Mouse (Mus musculus): ENCODE data around the gene Ypel2. TPM values are rescaled to one million over a fixed set of nuclear protein-coding genes. Genes with fewer than 3 reads are reported as not detected.

Gene Ypel2
- polyA plus RNA-seq, 1 experiment = 4.7 TPM

- 42% methylated on average over 8 of the region's 8 CpGs for WGBS
- Histone ChIP-seq H3K27ac (ENCODE audit: control insufficient read depth, insufficient read depth, low read depth, low read length, poor library complexity) (no peak overlapping the region), H3K4me1 (ENCODE audit: control insufficient read depth, insufficient read depth, low read length) (no peaks in the 10 kb centered on the region), H3K4me3 (replicated peaks; ENCODE audit: control insufficient read depth, low read depth, low read length) (no peak overlapping the region)
- TF ChIP-seq CTCF (IDR thresholded peaks at IDR 0.05; ENCODE audit: control insufficient read depth, insufficient read depth, low read length) (no peak), POLR2A (IDR thresholded peaks at IDR 0.05; ENCODE audit: borderline replicate concordance, control insufficient read depth, low read depth, low read length) (no peak)
These were observed 48.4 kb downstream of the Ypel2 start for GRCm38 (mm10) chr11:86945058-86945457.

DNA sequence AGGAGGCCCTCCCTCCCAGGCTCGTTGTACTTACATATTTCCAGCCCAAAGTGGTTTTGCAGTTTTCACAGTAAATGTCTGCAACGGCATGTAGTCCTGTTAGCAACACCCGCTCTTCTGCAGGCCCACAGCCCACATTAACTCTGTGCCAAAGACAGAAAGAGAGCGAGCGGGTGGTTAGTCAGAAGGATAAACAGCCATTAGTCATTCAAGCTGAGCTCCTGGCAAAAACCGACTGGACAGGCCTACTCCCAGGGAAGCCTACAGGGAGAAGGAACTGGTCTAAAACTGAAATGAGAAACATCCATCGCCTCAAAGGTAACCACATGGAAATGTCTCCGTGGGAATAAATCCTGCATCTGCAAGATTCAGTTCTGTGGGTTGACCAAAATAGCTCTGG lies 49.0 kb downstream of the Ypel2 start:
- H3K27ac ChIP-seq (ENCODE audit: control insufficient read depth, insufficient read depth, low read depth, low read length, poor library complexity) = no peak overlapping the region

DNA sequence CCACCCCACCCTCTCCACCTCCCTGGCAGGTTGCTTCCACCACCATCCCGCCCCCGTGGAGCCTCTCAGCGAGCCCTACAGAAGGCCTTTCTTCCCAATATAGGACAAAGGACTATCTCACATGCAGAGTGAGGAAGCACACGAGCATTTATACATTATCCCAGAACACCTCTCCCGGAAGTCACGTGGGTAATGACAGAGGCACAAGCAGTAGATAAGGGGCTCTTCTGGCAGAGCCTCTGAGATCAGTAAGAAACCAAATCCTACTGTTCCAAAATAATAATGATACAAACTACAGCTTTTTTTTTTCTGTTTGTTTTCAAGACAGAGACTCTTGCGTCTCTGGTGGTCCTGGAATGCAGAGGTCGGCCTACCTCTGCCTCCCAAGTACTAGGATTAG lies 51.6 kb downstream of the Ypel2 start:
- TF ChIP-seq POLR2A (IDR thresholded peaks at IDR 0.05; ENCODE audit: borderline replicate concordance, control insufficient read depth, low read depth, low read length) (no peak), CTCF (IDR thresholded peaks at IDR 0.05; ENCODE audit: control insufficient read depth, insufficient read depth, low read length) (no peak)
- no peak overlapping the region for H3K4me3 ChIP-seq (replicated peaks; ENCODE audit: control insufficient read depth, low read depth, low read length)
- WGBS = 86% methylated on average over 8 of the region's 8 CpGs
- no peaks in the 10 kb centered on the region for H3K4me1 ChIP-seq (ENCODE audit: control insufficient read depth, insufficient read depth, low read length)
- no peak overlapping the region for H3K27ac ChIP-seq (ENCODE audit: control insufficient read depth, insufficient read depth, low read depth, low read length, poor library complexity)

More for the DNA sequence above, 49.0 kb downstream of the Ypel2 start:
- H3K4me1 ChIP-seq (ENCODE audit: control insufficient read depth, insufficient read depth, low read length) = no peaks in the 10 kb centered on the region
- 77% methylated on average over 8 of the region's 8 CpGs for WGBS
- no peak for TF ChIP-seq POLR2A (IDR thresholded peaks at IDR 0.05; ENCODE audit: borderline replicate concordance, control insufficient read depth, low read depth, low read length)
- no peak for TF ChIP-seq CTCF (IDR thresholded peaks at IDR 0.05; ENCODE audit: control insufficient read depth, insufficient read depth, low read length)
- no peak overlapping the region for H3K4me3 ChIP-seq (replicated peaks; ENCODE audit: control insufficient read depth, low read depth, low read length)

- no peaks in the 10 kb centered on the region for H3K4me1 ChIP-seq (ENCODE audit: control insufficient read depth, insufficient read depth, low read length)
- no peak overlapping the region for H3K4me3 ChIP-seq (replicated peaks; ENCODE audit: control insufficient read depth, low read depth, low read length)
- 82% methylated on average over 6 of the region's 6 CpGs for WGBS
- no peak for TF ChIP-seq CTCF (IDR thresholded peaks at IDR 0.05; ENCODE audit: control insufficient read depth, insufficient read depth, low read length)
- TF ChIP-seq POLR2A (IDR thresholded peaks at IDR 0.05; ENCODE audit: borderline replicate concordance, control insufficient read depth, low read depth, low read length) = no peak
- no peak overlapping the region for H3K27ac ChIP-seq (ENCODE audit: control insufficient read depth, insufficient read depth, low read depth, low read length, poor library complexity)
These were observed 54.0 kb downstream of the Ypel2 start for GRCm38 (mm10) chr11:86939503-86939902.

- Histone ChIP-seq H3K4me1 (ENCODE audit: control insufficient read depth, insufficient read depth, low read length) (no peaks in the 10 kb centered on the region), H3K27ac (ENCODE audit: control insufficient read depth, insufficient read depth, low read depth, low read length, poor library complexity) (no peak overlapping the region), H3K4me3 (replicated peaks; ENCODE audit: control insufficient read depth, low read depth, low read length) (no peak overlapping the region)
- TF ChIP-seq POLR2A (IDR thresholded peaks at IDR 0.05; ENCODE audit: borderline replicate concordance, control insufficient read depth, low read depth, low read length) = no peak
- no peak for TF ChIP-seq CTCF (IDR thresholded peaks at IDR 0.05; ENCODE audit: control insufficient read depth, insufficient read depth, low read length)
- WGBS = 87% methylated on average over 3 of the region's 3 CpGs
These were observed 55.0 kb downstream of the Ypel2 start for GRCm38 (mm10) chr11:86938551-86938950.

DNA sequence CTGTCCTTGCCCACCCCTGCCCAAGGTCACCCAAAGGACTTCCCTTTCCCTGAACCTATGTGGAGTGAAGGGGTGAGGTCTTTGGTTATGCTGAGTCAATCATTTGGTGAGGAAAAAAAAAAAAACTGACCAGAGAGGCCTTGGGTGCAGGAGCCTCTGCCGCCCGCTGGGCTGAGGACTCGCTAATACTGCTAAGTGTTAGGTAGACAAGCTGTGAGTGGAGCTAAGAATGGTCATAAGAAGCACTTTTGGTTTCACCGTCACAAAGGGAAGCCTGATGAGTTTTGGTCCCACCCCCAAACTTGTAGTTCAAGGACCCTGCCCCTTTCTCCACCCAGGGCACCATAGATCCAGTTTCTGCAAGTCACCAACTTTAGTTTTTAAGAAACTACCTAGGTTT lies 55.4 kb downstream of the Ypel2 start:
- no peak overlapping the region for H3K4me3 ChIP-seq (replicated peaks; ENCODE audit: control insufficient read depth, low read depth, low read length)
- no peak for TF ChIP-seq CTCF (IDR thresholded peaks at IDR 0.05; ENCODE audit: control insufficient read depth, insufficient read depth, low read length)
- no peak for TF ChIP-seq POLR2A (IDR thresholded peaks at IDR 0.05; ENCODE audit: borderline replicate concordance, control insufficient read depth, low read depth, low read length)
- H3K4me1 ChIP-seq (ENCODE audit: control insufficient read depth, insufficient read depth, low read length) = no peaks in the 10 kb centered on the region
- H3K27ac ChIP-seq (ENCODE audit: control insufficient read depth, insufficient read depth, low read depth, low read length, poor library complexity) = no peak overlapping the region
- 86% methylated on average over 4 of the region's 4 CpGs for WGBS

DNA sequence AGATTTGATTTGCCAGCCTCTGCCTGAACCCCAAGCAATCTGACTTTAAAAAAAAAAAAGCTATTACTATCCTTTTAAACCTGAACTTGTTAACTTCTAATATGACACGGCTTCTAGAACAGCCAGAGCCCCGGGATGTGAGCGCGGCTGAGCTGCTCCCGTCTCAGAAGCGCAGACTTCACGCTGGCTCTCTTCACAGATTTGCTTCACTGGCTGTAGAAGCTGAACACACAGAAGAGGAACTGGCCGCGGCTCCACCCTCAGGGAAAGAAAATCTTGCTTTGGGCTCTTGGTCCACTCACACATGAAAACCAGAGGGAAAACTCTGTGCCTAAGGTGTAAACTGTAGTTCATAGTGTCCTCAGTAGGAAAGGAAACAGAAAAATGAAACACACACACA lies 56.6 kb downstream of the Ypel2 start:
- no peak for TF ChIP-seq CTCF (IDR thresholded peaks at IDR 0.05; ENCODE audit: control insufficient read depth, insufficient read depth, low read length)
- TF ChIP-seq POLR2A (IDR thresholded peaks at IDR 0.05; ENCODE audit: borderline replicate concordance, control insufficient read depth, low read depth, low read length) = no peak
- H3K4me1 ChIP-seq (ENCODE audit: control insufficient read depth, insufficient read depth, low read length) = no peaks in the 10 kb centered on the region
- H3K27ac ChIP-seq (ENCODE audit: control insufficient read depth, insufficient read depth, low read depth, low read length, poor library complexity) = no peak overlapping the region
- H3K4me3 ChIP-seq (replicated peaks; ENCODE audit: control insufficient read depth, low read depth, low read length) = no peak overlapping the region
- WGBS = 49% methylated on average over 9 of the region's 9 CpGs

DNA sequence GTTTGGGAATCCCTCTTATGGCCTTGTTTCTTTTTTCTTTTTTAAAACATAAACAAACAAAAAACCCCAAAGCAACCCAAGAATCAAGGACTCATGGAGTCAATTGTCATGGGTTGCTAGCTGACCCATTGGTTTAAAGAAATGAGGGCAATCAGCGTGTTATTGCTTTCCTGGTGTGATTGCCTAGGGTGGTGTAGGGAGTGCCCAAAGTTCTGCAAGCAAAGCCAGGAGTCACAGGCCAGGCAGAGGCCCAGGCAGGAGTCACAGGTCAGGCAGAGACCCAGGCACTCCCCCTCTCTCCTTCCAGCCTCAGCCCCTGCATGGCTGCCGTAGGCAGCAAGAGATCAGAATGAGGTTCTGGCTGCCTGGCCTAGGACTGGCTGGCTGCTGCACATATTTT lies 58.6 kb downstream of the Ypel2 start:
- Histone ChIP-seq H3K4me3 (replicated peaks; ENCODE audit: control insufficient read depth, low read depth, low read length) (no peak overlapping the region), H3K4me1 (ENCODE audit: control insufficient read depth, insufficient read depth, low read length) (no peaks in the 10 kb centered on the region), H3K27ac (ENCODE audit: control insufficient read depth, insufficient read depth, low read depth, low read length, poor library complexity) (no peak overlapping the region)
- 71% methylated on average over 2 of the region's 2 CpGs for WGBS
- no peak for TF ChIP-seq CTCF (IDR thresholded peaks at IDR 0.05; ENCODE audit: control insufficient read depth, insufficient read depth, low read length)
- TF ChIP-seq POLR2A (IDR thresholded peaks at IDR 0.05; ENCODE audit: borderline replicate concordance, control insufficient read depth, low read depth, low read length) = no peak

DNA sequence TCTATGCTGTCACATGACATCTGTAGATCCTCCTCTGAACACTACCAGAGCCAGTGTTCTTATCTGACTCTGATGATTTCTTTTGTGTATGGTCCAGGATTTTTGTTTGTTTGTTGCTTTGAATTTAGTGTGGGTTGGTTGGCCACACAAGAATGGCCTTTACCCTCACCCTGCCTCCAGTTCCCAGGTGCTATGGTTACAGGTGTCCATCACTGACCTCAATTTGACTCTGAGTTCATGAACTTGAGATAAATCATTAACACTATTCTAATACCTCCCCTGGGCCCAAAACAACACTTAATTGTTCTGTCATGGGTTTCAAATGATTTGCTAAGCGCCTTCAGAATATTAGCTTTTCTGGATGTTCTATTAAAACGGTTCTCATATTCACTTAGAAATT lies 61.3 kb downstream of the Ypel2 start:
- H3K27ac ChIP-seq (ENCODE audit: control insufficient read depth, insufficient read depth, low read depth, low read length, poor library complexity) = no peak overlapping the region
- TF ChIP-seq POLR2A (IDR thresholded peaks at IDR 0.05; ENCODE audit: borderline replicate concordance, control insufficient read depth, low read depth, low read length) (no peak), CTCF (IDR thresholded peaks at IDR 0.05; ENCODE audit: control insufficient read depth, insufficient read depth, low read length) (no peak)
- 85% methylated on average over 2 of the region's 2 CpGs for WGBS
- H3K4me1 ChIP-seq (ENCODE audit: control insufficient read depth, insufficient read depth, low read length) = no peaks in the 10 kb centered on the region
- H3K4me3 ChIP-seq (replicated peaks; ENCODE audit: control insufficient read depth, low read depth, low read length) = no peak overlapping the region
